Mouse (Mus musculus): ENCODE results near the gene Rpl11. TPM values are rescaled to one million over a fixed set of nuclear protein-coding genes. Genes with fewer than 3 reads are reported as not detected.

Gene Rpl11
- polyA plus RNA-seq, 1 experiment from 2014 or later: 345 TPM

DNA sequence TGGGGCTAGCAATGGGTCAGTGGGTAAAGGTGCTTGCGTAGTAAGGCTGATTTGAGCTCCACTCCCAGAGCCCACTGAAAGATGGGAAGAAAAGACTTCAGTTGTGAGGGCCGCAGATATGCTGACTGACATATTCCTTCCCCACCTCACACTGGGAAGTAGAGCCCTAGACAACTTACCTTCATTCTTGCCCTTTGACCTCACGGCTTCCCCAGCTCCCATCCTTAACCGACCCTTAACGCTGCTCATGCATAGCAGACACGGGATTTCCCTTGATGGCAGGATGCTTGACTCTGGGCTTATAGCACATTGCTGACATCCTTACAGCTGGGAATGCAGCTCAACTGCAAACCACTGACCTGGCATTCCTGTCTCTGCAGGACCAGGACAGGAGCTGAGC is 6.3 kb downstream of the Rpl11 start:
- Histone ChIP-seq H3K27me3 (ENCODE audit: control insufficient read depth, insufficient read depth, low read length) (no peaks in the 10 kb centered on the region), H3K9ac (ENCODE audit: low read depth, low read length) (no peak overlapping the region), H3K36me3 (ENCODE audit: control insufficient read depth, insufficient read depth, low read length) (peaks cover 34% of the 10 kb centered on the region), H3K9me3 (replicated peaks; ENCODE audit: control insufficient read depth, low read length) (no peaks in the 10 kb centered on the region), H3K4me1 (ENCODE audit: control insufficient read depth, insufficient read depth, low read length) (peaks cover 8% of the 10 kb centered on the region), H3K4me2 (no peak overlapping the region), H3K4me3 (ENCODE audit: low read depth, low read length) (no peak overlapping the region), H3K27ac (ENCODE audit: low read depth, low read length) (no peak overlapping the region)
- no peak for ATAC-seq (replicated peaks; ENCODE audit: insufficient number of reproducible peaks, low FRiP score, low TSS enrichment)
- 79% methylated on average over 6 of the region's 6 CpGs for WGBS (ENCODE audit: insufficient replicate concordance)

DNA sequence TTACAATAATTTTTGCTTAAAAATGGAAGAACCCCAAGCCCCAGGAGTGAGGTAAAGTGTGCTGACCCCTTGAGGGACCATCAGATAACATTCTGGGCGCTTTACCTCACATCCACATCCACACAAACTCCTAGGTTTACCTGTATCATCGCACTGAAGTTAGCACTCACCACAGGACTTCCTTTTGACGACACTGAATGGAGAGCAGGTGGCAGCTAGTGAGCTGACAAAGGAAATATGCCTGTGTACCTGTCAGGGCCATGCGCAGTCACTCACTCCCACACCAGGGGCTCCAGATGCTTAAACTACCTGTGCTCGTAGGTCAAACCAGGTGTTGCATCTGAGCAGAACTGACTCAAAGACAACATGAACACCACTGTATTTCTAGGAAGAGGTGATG is 8.1 kb downstream of the Rpl11 start:
- Histone ChIP-seq H3K36me3 (ENCODE audit: control insufficient read depth, insufficient read depth, low read length) (peaks cover 20% of the 10 kb centered on the region), H3K27ac (ENCODE audit: low read depth, low read length) (no peak overlapping the region), H3K9ac (ENCODE audit: low read depth, low read length) (no peak overlapping the region), H3K4me3 (ENCODE audit: low read depth, low read length) (no peak overlapping the region), H3K27me3 (ENCODE audit: control insufficient read depth, insufficient read depth, low read length) (no peaks in the 10 kb centered on the region), H3K9me3 (replicated peaks; ENCODE audit: control insufficient read depth, low read length) (no peaks in the 10 kb centered on the region), H3K4me2 (no peak overlapping the region), H3K4me1 (ENCODE audit: control insufficient read depth, insufficient read depth, low read length) (0 out of 2 replicates have a peak, but pooled peaks cover 2% of the 10 kb centered on the region)
- ATAC-seq (replicated peaks; ENCODE audit: insufficient number of reproducible peaks, low FRiP score, low TSS enrichment): no peak
- WGBS (ENCODE audit: insufficient replicate concordance): 78% methylated on average over 5 of the region's 5 CpGs

DNA sequence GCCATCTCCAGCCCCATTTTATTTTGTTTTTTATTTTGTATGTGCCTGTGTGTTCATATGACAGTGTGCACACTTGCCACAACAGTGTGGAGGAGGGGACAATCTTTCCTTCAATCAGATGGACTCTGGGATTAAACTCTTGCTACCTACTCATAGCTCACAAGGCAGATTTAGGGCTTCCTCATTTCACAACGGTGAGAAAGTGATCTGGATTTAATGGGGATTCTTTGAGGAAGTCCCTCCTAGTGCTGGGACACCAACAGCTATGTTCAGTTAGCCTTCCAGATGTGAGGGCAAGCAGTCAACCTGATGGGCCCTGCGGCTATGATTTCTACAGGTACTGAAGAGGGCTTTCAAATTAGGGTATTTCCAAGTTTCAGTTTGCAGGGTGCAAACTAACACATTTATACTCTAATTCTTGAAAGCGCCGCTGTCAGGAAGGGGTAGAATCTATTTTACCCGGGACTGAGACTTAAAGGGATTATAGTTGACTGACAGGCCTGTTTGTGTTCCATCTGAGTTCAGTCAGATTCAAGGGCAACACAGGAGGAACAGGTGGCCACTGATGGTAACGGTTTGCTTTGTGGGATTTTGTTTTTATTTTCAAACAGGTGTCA is 9.3 kb downstream of the Rpl11 start:
- Histone ChIP-seq H3K9ac (ENCODE audit: low read depth, low read length) (no peak overlapping the region), H3K4me1 (ENCODE audit: control insufficient read depth, insufficient read depth, low read length) (0 out of 2 replicates have a peak, but pooled peaks cover 2% of the 10 kb centered on the region), H3K27ac (ENCODE audit: low read depth, low read length) (no peak overlapping the region), H3K27me3 (ENCODE audit: control insufficient read depth, insufficient read depth, low read length) (no peaks in the 10 kb centered on the region), H3K4me2 (no peak overlapping the region), H3K4me3 (ENCODE audit: low read depth, low read length) (no peak overlapping the region), H3K36me3 (ENCODE audit: control insufficient read depth, insufficient read depth, low read length) (peaks cover 9% of the 10 kb centered on the region), H3K9me3 (replicated peaks; ENCODE audit: control insufficient read depth, low read length) (no peaks in the 10 kb centered on the region)
- ATAC-seq (replicated peaks; ENCODE audit: insufficient number of reproducible peaks, low FRiP score, low TSS enrichment): no peak
- WGBS (ENCODE audit: insufficient replicate concordance): 84% methylated on average over 6 of the region's 6 CpGs

DNA sequence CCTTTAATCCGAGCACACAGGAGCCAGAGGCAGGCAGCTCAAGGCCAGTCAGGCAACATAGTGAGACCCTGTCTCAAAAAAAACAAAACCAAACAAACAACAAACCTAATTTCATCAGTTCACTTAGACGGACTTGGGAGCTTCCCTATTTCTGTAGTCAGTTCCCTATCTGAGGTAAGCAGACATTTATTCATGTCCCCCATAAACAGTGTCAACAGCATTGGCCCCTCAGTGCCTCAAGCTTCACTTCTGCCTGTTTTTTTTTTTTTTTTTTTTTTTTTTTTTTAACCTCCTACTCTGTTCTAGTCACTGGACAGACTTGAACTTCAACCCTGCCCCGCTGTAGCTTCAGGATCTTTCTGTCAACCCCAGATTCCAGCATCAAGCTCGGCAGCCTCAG is 18.1 kb downstream of the Rpl11 start:
- Histone ChIP-seq H3K4me2 (no peak overlapping the region), H3K9me3 (replicated peaks; ENCODE audit: control insufficient read depth, low read length) (no peaks in the 10 kb centered on the region), H3K9ac (ENCODE audit: low read depth, low read length) (no peak overlapping the region), H3K36me3 (ENCODE audit: control insufficient read depth, insufficient read depth, low read length) (no peaks in the 10 kb centered on the region), H3K4me3 (ENCODE audit: low read depth, low read length) (no peak overlapping the region), H3K4me1 (ENCODE audit: control insufficient read depth, insufficient read depth, low read length) (peaks cover 4% of the 10 kb centered on the region; the same call in 1 of the 2 replicates), H3K27me3 (ENCODE audit: control insufficient read depth, insufficient read depth, low read length) (no peaks in the 10 kb centered on the region), H3K27ac (ENCODE audit: low read depth, low read length) (no peak overlapping the region)
- WGBS (ENCODE audit: insufficient replicate concordance): 71% methylated on average over 4 of the region's 4 CpGs
- ATAC-seq (replicated peaks; ENCODE audit: insufficient number of reproducible peaks, low FRiP score, low TSS enrichment): no peak

DNA sequence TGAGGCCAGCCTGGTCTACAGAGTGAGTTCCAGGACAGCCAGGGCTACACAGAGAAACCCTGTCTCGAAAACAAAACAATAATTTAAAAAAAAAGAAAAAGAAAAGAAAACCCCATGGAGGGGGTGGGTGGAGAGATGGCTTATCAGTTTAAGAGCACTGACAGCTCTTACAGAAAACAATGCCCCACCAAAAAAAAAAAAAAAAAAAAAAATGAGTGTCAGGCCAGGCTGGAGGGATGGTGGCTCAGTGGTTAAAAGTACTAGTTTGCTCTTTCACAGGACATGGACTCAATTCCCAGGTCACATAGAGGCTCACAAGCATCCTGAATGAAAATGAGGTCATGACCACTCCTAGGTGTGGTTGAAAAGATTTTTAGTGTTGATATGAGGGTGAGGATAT is 20.0 kb downstream of the Rpl11 start:
- no peaks in the 10 kb centered on the region for H3K36me3 ChIP-seq (ENCODE audit: control insufficient read depth, insufficient read depth, low read length)
- no peak overlapping the region for H3K4me3 ChIP-seq (ENCODE audit: low read depth, low read length)
- H3K4me2 ChIP-seq: no peak overlapping the region
- no peaks in the 10 kb centered on the region for H3K9me3 ChIP-seq (replicated peaks; ENCODE audit: control insufficient read depth, low read length)
- no peak overlapping the region for H3K27ac ChIP-seq (ENCODE audit: low read depth, low read length)
- 75% methylated on average over 1 of the region's 1 CpGs for WGBS (ENCODE audit: insufficient replicate concordance)
- no peak overlapping the region for H3K9ac ChIP-seq (ENCODE audit: low read depth, low read length)
- no peaks in the 10 kb centered on the region for H3K27me3 ChIP-seq (ENCODE audit: control insufficient read depth, insufficient read depth, low read length)
- no peak for ATAC-seq (replicated peaks; ENCODE audit: insufficient number of reproducible peaks, low FRiP score, low TSS enrichment)
- H3K4me1 ChIP-seq (ENCODE audit: control insufficient read depth, insufficient read depth, low read length): peaks cover 4% of the 10 kb centered on the region; the same call in 1 of the 2 replicates

DNA sequence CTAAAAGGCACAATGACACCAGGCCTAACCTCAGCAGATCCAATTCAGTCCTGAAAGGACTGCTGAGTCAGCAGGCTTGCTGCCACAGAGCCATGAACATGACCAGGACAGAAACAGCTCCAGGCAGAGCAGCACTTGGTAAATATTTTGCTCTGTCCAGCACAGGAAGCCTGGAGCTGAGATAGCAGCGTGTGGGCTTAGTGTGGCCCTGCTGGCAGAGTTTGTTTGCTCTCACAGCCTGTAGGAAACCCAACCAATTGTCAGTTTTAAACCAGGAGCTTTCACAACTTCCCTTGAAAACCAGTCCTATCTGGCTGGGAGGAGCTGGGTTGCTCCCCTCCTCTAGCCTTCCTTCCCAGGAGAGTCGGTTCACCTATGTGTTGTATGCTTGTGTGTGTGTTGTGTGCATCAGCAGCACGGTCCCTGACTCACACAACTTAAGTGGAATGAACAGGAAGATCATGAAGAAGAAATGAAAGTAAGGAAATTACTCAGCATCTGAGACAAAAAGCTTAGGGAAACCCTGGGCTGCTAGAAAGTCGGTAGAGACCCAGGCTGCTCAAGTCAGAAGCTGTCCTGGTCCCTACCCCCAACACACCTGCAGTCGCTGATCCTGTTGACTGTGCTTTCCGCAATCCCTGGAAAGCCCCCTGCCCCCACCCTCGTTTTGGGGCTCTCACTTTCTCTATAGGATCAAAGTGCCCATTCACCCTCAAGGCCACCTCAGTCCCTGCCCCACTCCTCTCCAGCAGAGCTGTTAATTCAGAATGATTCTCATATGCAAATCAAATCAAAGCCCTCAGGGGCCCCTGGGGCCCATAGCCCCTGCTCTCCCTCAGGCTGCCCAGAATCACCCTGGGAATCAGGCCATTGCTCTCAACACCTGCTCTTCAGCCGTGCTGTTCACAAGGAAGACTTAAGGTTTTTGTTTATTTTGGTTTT is 22.0 kb downstream of the Rpl11 start:
- Histone ChIP-seq H3K4me1 (ENCODE audit: control insufficient read depth, insufficient read depth, low read length) (peaks cover 4% of the 10 kb centered on the region; the same call in 1 of the 2 replicates), H3K27me3 (ENCODE audit: control insufficient read depth, insufficient read depth, low read length) (no peaks in the 10 kb centered on the region), H3K4me3 (ENCODE audit: low read depth, low read length) (no peak overlapping the region), H3K9me3 (replicated peaks; ENCODE audit: control insufficient read depth, low read length) (no peaks in the 10 kb centered on the region), H3K9ac (ENCODE audit: low read depth, low read length) (no peak overlapping the region; the same call in 1 of the 2 replicates), H3K36me3 (ENCODE audit: control insufficient read depth, insufficient read depth, low read length) (no peaks in the 10 kb centered on the region), H3K27ac (ENCODE audit: low read depth, low read length) (peak overlapping the region; percentile 77), H3K4me2 (peak overlapping the region; percentile 40)
- whole genome bisulfite sequencing (ENCODE audit: insufficient replicate concordance): 6% methylated on average over 8 of the region's 8 CpGs
- ATAC-seq (replicated peaks; ENCODE audit: insufficient number of reproducible peaks, low FRiP score, low TSS enrichment): peak; percentile 65; the same call in 1 of the 2 replicates

DNA sequence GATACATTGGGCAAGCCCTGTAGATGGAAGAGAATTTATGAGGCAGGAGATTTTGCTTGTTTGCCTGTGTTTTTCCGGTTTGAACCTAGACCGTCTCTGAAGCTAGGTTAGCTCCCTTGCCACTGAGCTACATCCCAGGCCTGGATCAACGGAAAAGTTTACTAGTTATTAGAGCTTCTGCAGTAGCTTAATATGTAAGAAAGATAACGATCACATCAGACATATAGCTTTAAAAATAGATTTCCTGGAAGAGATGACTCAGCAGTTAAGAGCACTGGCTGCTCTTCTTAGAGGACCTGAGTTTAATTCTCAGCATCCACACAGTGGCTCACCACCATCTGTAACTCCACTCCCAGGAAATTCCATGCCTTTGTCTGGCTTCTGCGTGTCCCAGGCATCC is 24.5 kb downstream of the Rpl11 start:
- no peak for ATAC-seq (replicated peaks; ENCODE audit: insufficient number of reproducible peaks, low FRiP score, low TSS enrichment)
- WGBS (ENCODE audit: insufficient replicate concordance): 84% methylated on average over 5 of the region's 5 CpGs
- H3K4me2 ChIP-seq: no peak overlapping the region

DNA sequence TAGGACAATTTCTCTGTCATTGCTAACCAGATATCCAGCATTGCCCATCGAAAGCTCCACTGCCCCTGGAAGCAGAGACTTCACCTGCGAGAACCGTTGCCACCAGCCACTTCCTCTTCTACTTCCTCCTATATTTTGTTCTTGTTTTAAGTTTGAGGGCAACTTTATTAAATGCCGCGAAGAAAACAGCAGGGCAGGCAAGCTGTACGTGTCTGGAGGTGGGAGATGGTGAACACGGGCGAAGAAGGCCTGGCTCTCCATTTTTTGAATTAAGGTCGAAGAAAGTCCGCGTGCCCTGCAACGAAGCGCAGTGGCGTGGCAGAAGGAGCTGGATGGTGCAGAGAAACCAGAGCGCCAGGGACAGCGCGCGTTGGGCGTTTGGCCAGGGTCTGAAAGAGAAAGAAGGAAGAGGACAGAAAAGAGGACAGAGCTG is 25.1 kb downstream of the Rpl11 start:
- Histone ChIP-seq H3K27me3 (ENCODE audit: control insufficient read depth, insufficient read depth, low read length) (no peaks in the 10 kb centered on the region), H3K36me3 (ENCODE audit: control insufficient read depth, insufficient read depth, low read length) (no peaks in the 10 kb centered on the region), H3K4me1 (ENCODE audit: control insufficient read depth, insufficient read depth, low read length) (peaks cover 4% of the 10 kb centered on the region; the same call in 1 of the 2 replicates), H3K4me2 (no peak overlapping the region), H3K4me3 (ENCODE audit: low read depth, low read length) (no peak overlapping the region), H3K9ac (ENCODE audit: low read depth, low read length) (no peak overlapping the region), H3K9me3 (replicated peaks; ENCODE audit: control insufficient read depth, low read length) (no peaks in the 10 kb centered on the region), H3K27ac (ENCODE audit: low read depth, low read length) (no peak overlapping the region)
- no peak for ATAC-seq (replicated peaks; ENCODE audit: insufficient number of reproducible peaks, low FRiP score, low TSS enrichment)
- 84% methylated on average over 19 of the region's 19 CpGs for WGBS (ENCODE audit: insufficient replicate concordance)

More for the DNA sequence above, 24.5 kb downstream of the Rpl11 start:
- no peak overlapping the region for H3K27ac ChIP-seq (ENCODE audit: low read depth, low read length)
- no peak overlapping the region for H3K9ac ChIP-seq (ENCODE audit: low read depth, low read length)
- H3K36me3 ChIP-seq (ENCODE audit: control insufficient read depth, insufficient read depth, low read length): no peaks in the 10 kb centered on the region
- H3K27me3 ChIP-seq (ENCODE audit: control insufficient read depth, insufficient read depth, low read length): no peaks in the 10 kb centered on the region
- no peaks in the 10 kb centered on the region for H3K9me3 ChIP-seq (replicated peaks; ENCODE audit: control insufficient read depth, low read length)
- peaks cover 4% of the 10 kb centered on the region; the same call in 1 of the 2 replicates for H3K4me1 ChIP-seq (ENCODE audit: control insufficient read depth, insufficient read depth, low read length)
- no peak overlapping the region for H3K4me3 ChIP-seq (ENCODE audit: low read depth, low read length)

Measured in heart, embryonic 11.5 days (tissue).